Mouse (Mus musculus): Measurements from ENCODE around the gene Cd22. TPM values are rescaled to one million over a fixed set of nuclear protein-coding genes. Genes with fewer than 3 reads are reported as not detected.
"Not testable (repeated sequence)": the region's sequence is repeated elsewhere in the genome, so short reads cannot be mapped to it uniquely, and the experiment has no call there.

The Cd22 gene
- polyA plus RNA-seq (2012; rRNA removed), result 0.42 and 11.2 TPM in 2 replicates

DNA sequence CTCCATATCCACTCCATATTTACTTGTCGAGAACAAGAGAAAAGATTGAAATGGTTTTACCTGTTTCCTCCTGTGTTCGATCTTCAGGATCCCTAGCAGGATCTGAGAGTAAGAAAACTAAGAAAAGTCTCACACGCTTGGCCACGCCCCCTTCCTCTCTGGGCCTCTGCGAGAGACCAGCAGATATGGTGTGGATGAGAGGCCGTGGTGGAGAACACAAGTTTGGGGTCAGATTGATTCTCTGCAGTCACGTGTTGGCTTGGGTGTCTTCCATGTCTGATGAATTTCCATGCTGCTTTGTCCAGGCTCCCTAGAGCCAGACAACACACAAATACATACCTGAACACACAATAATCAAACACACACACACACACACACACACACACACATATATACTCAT is at the start of gene Cd22:
TSS of gene Cd22 (minus strand) at position 167 of the 400 bp plus-strand sequence.
- no peak for TF ChIP-seq POLR2A (IDR thresholded peaks at IDR 0.05; ENCODE audit: low read depth, low read length)
- TF ChIP-seq CTCF (conservative IDR thresholded peaks at IDR 0.05; ENCODE audit: insufficient read depth, insufficient read length, low read depth, low read length), result no peak
- no peak for DNase-seq
- Histone ChIP-seq H3K27ac (ENCODE audit: insufficient read depth, low read depth, low read length) (no peak within 1 kb of the TSS), H3K4me1 (ENCODE audit: control insufficient read depth, insufficient read depth, low read length) (no peaks in the 10 kb centered on the region), H3K36me3 (ENCODE audit: control insufficient read depth, insufficient read depth, low read length) (no peaks in the 10 kb centered on the region), H3K27me3 (replicated peaks; ENCODE audit: control insufficient read depth, insufficient read depth, low read length) (no peaks in the 10 kb centered on the region), H3K4me3 (ENCODE audit: insufficient read depth, low read depth, low read length) (no peak within 1 kb of the TSS)
- 57% methylated on average over 7 of the region's 7 CpGs for WGBS

DNA sequence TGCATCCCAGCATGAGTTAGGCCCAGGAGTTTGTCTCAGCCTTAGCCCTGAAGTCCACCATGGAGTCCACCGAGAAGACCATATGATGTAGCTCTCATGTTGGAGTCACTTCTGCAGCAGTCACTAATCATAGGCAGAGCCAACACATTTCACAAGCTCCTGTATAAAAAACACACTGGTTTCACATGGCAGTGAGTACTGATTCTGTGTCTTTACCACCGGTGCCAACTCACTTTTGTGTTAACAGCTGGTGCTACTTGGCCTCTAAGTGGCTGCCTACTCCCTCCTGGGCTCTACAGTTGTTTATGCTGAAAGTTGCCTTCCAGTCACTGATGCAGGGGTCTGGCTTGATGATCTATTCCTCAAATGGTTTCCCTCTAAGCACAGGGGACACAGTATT is 44.4 kb upstream of the Cd22 start, which contains the start of gene Hamp2:
TSS of gene Hamp2 (minus strand) at position 101 of the 400 bp plus-strand sequence.
- not testable (repeated sequence) for DNase-seq; H3K4me1 ChIP-seq (ENCODE audit: control insufficient read depth, insufficient read depth, low read length); H3K27ac ChIP-seq (ENCODE audit: insufficient read depth, low read depth, low read length); H3K27me3 ChIP-seq (replicated peaks; ENCODE audit: control insufficient read depth, insufficient read depth, low read length); H3K36me3 ChIP-seq (ENCODE audit: control insufficient read depth, insufficient read depth, low read length); H3K4me3 ChIP-seq (ENCODE audit: insufficient read depth, low read depth, low read length)
- WGBS, result 84% methylated on average over 2 of the region's 2 CpGs

DNA sequence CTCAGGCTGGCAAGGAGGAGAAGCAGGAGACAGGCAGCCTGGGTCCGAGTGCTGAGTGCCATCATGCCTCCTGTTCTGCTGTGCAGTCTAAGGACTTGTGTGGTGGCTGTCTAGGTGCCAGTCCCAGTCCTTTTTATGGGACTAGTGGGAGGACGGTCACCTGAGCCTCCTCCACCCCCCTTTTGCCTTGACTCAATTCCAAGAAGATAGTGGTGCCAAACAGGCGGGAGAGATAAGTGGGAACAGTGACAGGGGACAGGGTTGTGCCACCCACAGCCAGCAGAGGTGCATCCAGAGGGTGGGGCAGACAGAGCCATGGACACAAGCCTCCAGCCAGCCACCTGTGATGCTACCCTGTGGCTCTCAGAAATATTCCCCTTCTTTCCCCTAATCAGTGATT is 43.9 kb upstream of the Cd22 start:
- no peak for TF ChIP-seq POLR2A (IDR thresholded peaks at IDR 0.05; ENCODE audit: low read depth, low read length)
- no peak for TF ChIP-seq CTCF (conservative IDR thresholded peaks at IDR 0.05; ENCODE audit: insufficient read depth, insufficient read length, low read depth, low read length)
- H3K27ac ChIP-seq (ENCODE audit: insufficient read depth, low read depth, low read length), result no peak overlapping the region
- H3K4me3 ChIP-seq (ENCODE audit: insufficient read depth, low read depth, low read length), result no peak overlapping the region
- H3K27me3 ChIP-seq (replicated peaks; ENCODE audit: control insufficient read depth, insufficient read depth, low read length), result no peaks in the 10 kb centered on the region
- 57% methylated on average over 3 of the region's 3 CpGs for WGBS
- H3K36me3 ChIP-seq (ENCODE audit: control insufficient read depth, insufficient read depth, low read length), result no peaks in the 10 kb centered on the region
- H3K4me1 ChIP-seq (ENCODE audit: control insufficient read depth, insufficient read depth, low read length), result no peaks in the 10 kb centered on the region
- DNase-seq, result no peak

DNA sequence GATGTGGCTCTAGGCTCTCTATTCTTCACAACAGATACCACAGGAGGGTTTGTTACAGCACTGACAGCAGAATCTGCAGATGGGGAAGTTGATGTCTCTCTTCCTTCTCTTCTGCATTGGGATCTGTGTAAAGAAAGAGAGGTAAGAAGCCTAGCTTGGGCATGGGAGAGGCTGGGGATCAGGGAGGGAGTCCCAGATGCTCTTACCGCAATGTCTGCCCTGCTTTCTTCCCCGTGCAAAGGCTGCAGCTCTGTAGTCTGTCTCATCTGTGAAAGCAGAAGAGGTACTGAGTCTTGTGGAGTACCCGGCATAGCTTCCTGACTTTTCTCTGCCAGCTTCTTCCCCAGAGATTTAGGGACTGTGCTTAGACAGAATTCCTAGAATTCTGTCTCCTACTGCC is 42.3 kb upstream of the Cd22 start:
- H3K36me3 ChIP-seq (ENCODE audit: control insufficient read depth, insufficient read depth, low read length); H3K4me1 ChIP-seq (ENCODE audit: control insufficient read depth, insufficient read depth, low read length); H3K4me3 ChIP-seq (ENCODE audit: insufficient read depth, low read depth, low read length); H3K27ac ChIP-seq (ENCODE audit: insufficient read depth, low read depth, low read length); DNase-seq; H3K27me3 ChIP-seq (replicated peaks; ENCODE audit: control insufficient read depth, insufficient read depth, low read length): not testable (repeated sequence)
- 44% methylated on average over 3 of the region's 3 CpGs for WGBS

- TF ChIP-seq POLR2A (IDR thresholded peaks at IDR 0.05; ENCODE audit: low read depth, low read length) (no peak), CTCF (conservative IDR thresholded peaks at IDR 0.05; ENCODE audit: insufficient read depth, insufficient read length, low read depth, low read length) (no peak)
- Histone ChIP-seq H3K27me3 (replicated peaks; ENCODE audit: control insufficient read depth, insufficient read depth, low read length) (no peaks in the 10 kb centered on the region), H3K4me3 (ENCODE audit: insufficient read depth, low read depth, low read length) (no peak overlapping the region), H3K4me1 (ENCODE audit: control insufficient read depth, insufficient read depth, low read length) (no peaks in the 10 kb centered on the region), H3K27ac (ENCODE audit: insufficient read depth, low read depth, low read length) (no peak overlapping the region), H3K36me3 (ENCODE audit: control insufficient read depth, insufficient read depth, low read length) (no peaks in the 10 kb centered on the region)
- DNase-seq, result no peak
- 68% methylated on average over 3 of the region's 3 CpGs for WGBS
Measured at GRCm38 (mm10) chr7:30920217-30920616, 40.1 kb upstream of the Cd22 start.

DNA sequence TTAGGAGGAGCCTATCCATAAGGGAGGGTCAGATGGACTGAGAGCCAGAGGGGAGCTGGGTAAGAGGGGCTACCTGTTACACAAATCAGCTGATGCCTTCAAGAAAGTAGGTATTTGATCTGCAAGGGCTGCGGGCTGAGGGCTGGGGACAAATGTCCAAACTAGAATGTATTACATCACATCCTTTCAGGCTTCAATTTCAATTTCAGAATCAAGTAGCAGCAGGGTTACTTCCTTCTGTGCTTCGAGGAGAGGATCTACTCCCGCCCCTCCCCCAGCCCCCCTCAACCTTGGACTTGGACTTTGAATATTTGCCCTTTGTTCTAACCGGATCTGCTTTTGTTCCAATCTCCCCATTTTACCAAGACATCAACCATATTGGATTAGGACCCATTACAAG is 37.1 kb upstream of the Cd22 start:
- Histone ChIP-seq H3K27ac (ENCODE audit: insufficient read depth, low read depth, low read length) (no peak overlapping the region), H3K27me3 (replicated peaks; ENCODE audit: control insufficient read depth, insufficient read depth, low read length) (no peaks in the 10 kb centered on the region), H3K36me3 (ENCODE audit: control insufficient read depth, insufficient read depth, low read length) (no peaks in the 10 kb centered on the region), H3K4me3 (ENCODE audit: insufficient read depth, low read depth, low read length) (no peak overlapping the region), H3K4me1 (ENCODE audit: control insufficient read depth, insufficient read depth, low read length) (no peaks in the 10 kb centered on the region)
- TF ChIP-seq POLR2A (IDR thresholded peaks at IDR 0.05; ENCODE audit: low read depth, low read length) (no peak), CTCF (conservative IDR thresholded peaks at IDR 0.05; ENCODE audit: insufficient read depth, insufficient read length, low read depth, low read length) (no peak)
- no peak for DNase-seq
- WGBS, result 42% methylated on average over 4 of the region's 4 CpGs

DNA sequence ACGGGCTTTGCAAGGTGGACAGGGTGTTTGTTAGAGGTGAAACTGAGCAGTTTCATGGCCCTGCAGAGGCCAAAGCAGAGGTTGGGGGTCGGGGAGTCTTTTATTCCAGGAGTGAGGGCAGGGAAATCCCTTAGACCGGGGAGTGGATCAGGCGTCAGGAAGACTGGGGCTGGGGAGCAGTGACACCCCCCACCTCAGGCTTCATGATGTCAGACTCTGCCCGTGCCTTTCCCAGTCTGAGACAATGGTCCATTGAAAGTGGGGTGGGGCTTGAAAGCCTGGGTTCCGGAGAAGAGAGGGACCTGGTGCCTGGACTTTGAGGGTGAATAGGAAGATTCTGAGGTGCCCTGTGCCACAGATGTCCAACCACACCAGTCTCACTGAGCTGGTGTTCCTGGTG is 36.6 kb upstream of the Cd22 start:
- Histone ChIP-seq H3K27me3 (replicated peaks; ENCODE audit: control insufficient read depth, insufficient read depth, low read length) (no peaks in the 10 kb centered on the region), H3K4me3 (ENCODE audit: insufficient read depth, low read depth, low read length) (no peak overlapping the region), H3K36me3 (ENCODE audit: control insufficient read depth, insufficient read depth, low read length) (no peaks in the 10 kb centered on the region), H3K4me1 (ENCODE audit: control insufficient read depth, insufficient read depth, low read length) (no peaks in the 10 kb centered on the region), H3K27ac (ENCODE audit: insufficient read depth, low read depth, low read length) (no peak overlapping the region)
- TF ChIP-seq CTCF (conservative IDR thresholded peaks at IDR 0.05; ENCODE audit: insufficient read depth, insufficient read length, low read depth, low read length) (no peak), POLR2A (IDR thresholded peaks at IDR 0.05; ENCODE audit: low read depth, low read length) (no peak)
- 34% methylated on average over 6 of the region's 6 CpGs for WGBS
- DNase-seq, result no peak

- TF ChIP-seq CTCF (conservative IDR thresholded peaks at IDR 0.05; ENCODE audit: insufficient read depth, insufficient read length, low read depth, low read length) (no peak), POLR2A (IDR thresholded peaks at IDR 0.05; ENCODE audit: low read depth, low read length) (no peak)
- no peak within 1 kb of the TSS for H3K27ac ChIP-seq (ENCODE audit: insufficient read depth, low read depth, low read length)
Measured at GRCm38 (mm10) chr7:30914732-30915131, 34.6 kb upstream of the Cd22 start, which contains the start of gene Mag. TSS of gene Mag (minus strand) at chr7:30914873.

More at GRCm38 (mm10) chr7:30914732-30915131, 34.6 kb upstream of the Cd22 start, which contains the start of gene Mag:
- H3K27me3 ChIP-seq (replicated peaks; ENCODE audit: control insufficient read depth, insufficient read depth, low read length), result no peaks in the 10 kb centered on the region
- no peak within 1 kb of the TSS for H3K4me3 ChIP-seq (ENCODE audit: insufficient read depth, low read depth, low read length)
- no peaks in the 10 kb centered on the region for H3K4me1 ChIP-seq (ENCODE audit: control insufficient read depth, insufficient read depth, low read length)
- no peaks in the 10 kb centered on the region for H3K36me3 ChIP-seq (ENCODE audit: control insufficient read depth, insufficient read depth, low read length)
- 78% methylated on average over 7 of the region's 8 CpGs for WGBS
- no peak for DNase-seq

Data from kidney, adult 2 months (tissue).